Mouse (Mus musculus): ENCODE measurements at regions not wholly inside any gene's neighbourhood (a gene's known extent, or its start where the extent isn't known, plus 50 kb on each side); places are given as distances from the start of the nearest gene placed in this dataset.

DNA sequence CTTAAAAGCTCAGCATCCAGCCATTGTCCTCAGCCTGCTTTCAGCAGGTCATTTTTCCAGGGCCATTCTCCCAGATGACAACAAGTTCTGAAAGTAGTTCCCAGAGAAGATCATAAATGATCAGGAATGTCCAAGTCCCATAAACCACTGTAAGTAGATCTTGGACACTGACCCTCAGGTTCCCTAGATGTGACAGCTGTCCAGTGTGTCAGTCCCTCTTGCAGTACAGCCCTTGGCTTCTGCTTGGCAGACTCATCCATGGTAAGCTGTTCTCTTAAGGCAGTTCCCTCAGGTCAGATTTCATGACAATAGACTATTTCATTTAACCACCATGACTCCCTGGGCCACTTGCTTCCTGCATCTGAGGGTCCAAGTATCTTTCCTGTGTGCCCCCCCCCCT, 198.6 kb downstream of the Zfp462 start:
- H3K27ac ChIP-seq (ENCODE audit: low read depth, low read length): no peak overlapping the region
- no peak overlapping the region for H3K4me3 ChIP-seq (ENCODE audit: low read depth, low read length)
- no peaks in the 10 kb centered on the region for H3K36me3 ChIP-seq (ENCODE audit: control insufficient read depth, insufficient read depth)
- TF ChIP-seq CTCF (IDR thresholded peaks at IDR 0.05; ENCODE audit: low read depth): no peak
- H3K9me3 ChIP-seq (ENCODE audit: control insufficient read depth): no peaks in the 10 kb centered on the region
- H3K9ac ChIP-seq (ENCODE audit: low read depth, low read length): no peak overlapping the region
- no peaks in the 10 kb centered on the region for H3K4me1 ChIP-seq (replicated peaks; ENCODE audit: control insufficient read depth, insufficient read depth, low read length)
- no peak for ATAC-seq
- H3K27me3 ChIP-seq (replicated peaks; ENCODE audit: control insufficient read depth, insufficient read depth, low read length): no peaks in the 10 kb centered on the region
- no peak overlapping the region for H3K4me2 ChIP-seq (replicated peaks; ENCODE audit: low read depth)

DNA sequence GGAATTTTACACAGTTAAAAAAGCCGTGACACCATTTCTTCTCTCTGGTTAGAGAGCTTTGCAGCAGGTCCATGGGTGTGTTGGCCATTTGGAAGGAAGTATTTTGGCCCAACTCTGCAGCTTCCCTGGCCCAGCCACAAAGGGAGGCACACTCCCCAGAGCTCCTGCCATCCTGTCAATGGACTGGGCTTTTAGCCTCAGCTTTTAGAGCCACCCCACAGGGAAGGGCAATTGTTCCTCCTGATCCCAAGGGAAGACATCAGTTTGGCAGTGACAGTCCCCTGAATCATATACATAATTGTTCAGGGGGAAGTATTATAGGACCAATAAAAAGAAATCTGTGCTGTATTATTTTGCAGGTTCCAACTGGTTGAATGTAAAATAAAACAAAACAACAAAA, 200.1 kb downstream of the Zfp462 start:
- H3K9ac ChIP-seq (ENCODE audit: low read depth, low read length): no peak overlapping the region
- H3K9me3 ChIP-seq (ENCODE audit: control insufficient read depth): no peaks in the 10 kb centered on the region
- no peak overlapping the region for H3K4me2 ChIP-seq (replicated peaks; ENCODE audit: low read depth)
- no peaks in the 10 kb centered on the region for H3K36me3 ChIP-seq (ENCODE audit: control insufficient read depth, insufficient read depth)
- no peaks in the 10 kb centered on the region for H3K4me1 ChIP-seq (replicated peaks; ENCODE audit: control insufficient read depth, insufficient read depth, low read length)
- TF ChIP-seq CTCF (IDR thresholded peaks at IDR 0.05; ENCODE audit: low read depth): no peak
- WGBS: 87% methylated on average over 1 of the region's 1 CpGs
- no peak overlapping the region for H3K27ac ChIP-seq (ENCODE audit: low read depth, low read length)
- no peak overlapping the region for H3K4me3 ChIP-seq (ENCODE audit: low read depth, low read length)
- H3K27me3 ChIP-seq (replicated peaks; ENCODE audit: control insufficient read depth, insufficient read depth, low read length): no peaks in the 10 kb centered on the region
- no peak for ATAC-seq

DNA sequence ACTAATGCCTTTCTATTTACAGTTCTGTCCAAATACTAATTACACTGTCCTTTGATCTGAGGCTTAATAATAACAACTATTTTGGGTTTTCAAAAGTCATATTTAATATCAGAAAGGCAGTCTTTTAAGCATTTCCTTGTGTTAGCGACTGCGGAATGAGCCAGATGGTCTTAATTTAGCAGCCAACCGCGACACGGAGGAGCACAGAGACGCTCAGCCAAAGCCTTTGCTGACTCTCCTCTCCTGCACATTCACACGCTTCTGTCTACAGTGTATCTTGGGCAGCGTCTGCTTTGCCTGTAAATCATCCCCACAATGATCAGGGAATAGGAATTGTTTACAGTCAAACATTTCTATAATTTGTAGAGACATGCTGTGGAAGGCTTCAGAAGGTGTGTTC, 201.1 kb downstream of the Zfp462 start:
- TF ChIP-seq CTCF (IDR thresholded peaks at IDR 0.05; ENCODE audit: low read depth): no peak
- Histone ChIP-seq H3K9me3 (ENCODE audit: control insufficient read depth) (no peaks in the 10 kb centered on the region), H3K4me2 (replicated peaks; ENCODE audit: low read depth) (no peak overlapping the region), H3K27ac (ENCODE audit: low read depth, low read length) (no peak overlapping the region), H3K27me3 (replicated peaks; ENCODE audit: control insufficient read depth, insufficient read depth, low read length) (no peaks in the 10 kb centered on the region), H3K9ac (ENCODE audit: low read depth, low read length) (no peak overlapping the region), H3K4me1 (replicated peaks; ENCODE audit: control insufficient read depth, insufficient read depth, low read length) (no peaks in the 10 kb centered on the region), H3K4me3 (ENCODE audit: low read depth, low read length) (no peak overlapping the region), H3K36me3 (ENCODE audit: control insufficient read depth, insufficient read depth) (no peaks in the 10 kb centered on the region)
- ATAC-seq: no peak
- WGBS: 75% methylated on average over 8 of the region's 8 CpGs

DNA sequence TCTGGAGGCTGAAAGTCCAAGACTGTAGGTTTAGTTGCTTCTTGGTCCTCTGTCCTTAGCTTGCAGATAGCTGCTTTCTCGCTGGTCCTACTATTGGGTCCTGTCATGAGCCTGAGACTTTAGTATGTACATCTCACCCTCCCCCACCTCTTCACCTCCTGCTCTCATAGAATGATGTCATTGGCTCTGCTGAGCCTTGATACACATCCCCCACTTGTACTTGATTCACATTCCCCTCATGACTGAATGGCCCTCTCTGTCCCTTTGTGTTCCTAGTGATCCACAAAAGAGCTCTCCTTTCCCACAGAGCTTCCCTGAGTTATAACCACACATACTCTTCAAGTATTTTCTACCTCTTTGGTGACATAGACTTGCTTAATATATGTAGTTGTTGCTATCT, 201.5 kb upstream of the Rad23b start:
- ATAC-seq: no peak
- H3K4me1 ChIP-seq (replicated peaks; ENCODE audit: control insufficient read depth, insufficient read depth, low read length): no peaks in the 10 kb centered on the region
- H3K4me3 ChIP-seq (ENCODE audit: low read depth, low read length): no peak overlapping the region
- TF ChIP-seq CTCF (IDR thresholded peaks at IDR 0.05; ENCODE audit: low read depth): no peak
- WGBS: 89% methylated on average over 1 of the region's 1 CpGs
- H3K9me3 ChIP-seq (ENCODE audit: control insufficient read depth): no peaks in the 10 kb centered on the region
- H3K27ac ChIP-seq (ENCODE audit: low read depth, low read length): no peak overlapping the region
- no peaks in the 10 kb centered on the region for H3K27me3 ChIP-seq (replicated peaks; ENCODE audit: control insufficient read depth, insufficient read depth, low read length)
- no peak overlapping the region for H3K4me2 ChIP-seq (replicated peaks; ENCODE audit: low read depth)
- H3K36me3 ChIP-seq (ENCODE audit: control insufficient read depth, insufficient read depth): no peaks in the 10 kb centered on the region
- no peak overlapping the region for H3K9ac ChIP-seq (ENCODE audit: low read depth, low read length)

DNA sequence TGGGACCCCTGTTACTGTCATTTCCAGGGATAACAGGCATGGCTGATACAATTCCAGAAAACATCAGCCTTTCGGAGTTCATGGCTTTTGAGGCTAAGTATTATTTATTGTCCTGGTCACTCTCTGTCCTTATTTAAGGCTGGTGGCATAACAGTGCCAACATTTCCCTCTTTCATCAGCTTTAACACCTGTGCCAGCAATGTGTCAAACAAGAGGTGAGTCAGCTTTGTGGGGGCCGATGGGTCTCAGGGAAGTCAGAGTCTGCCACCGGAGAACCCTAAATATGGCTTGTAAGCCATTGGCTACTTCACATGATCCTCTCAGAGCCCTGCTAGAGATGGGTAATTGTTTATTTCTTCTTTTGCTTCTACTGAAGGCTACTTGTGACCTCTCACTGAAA, 195.3 kb upstream of the Rad23b start:
- no peaks in the 10 kb centered on the region for H3K27me3 ChIP-seq (replicated peaks; ENCODE audit: control insufficient read depth, insufficient read depth, low read length)
- ATAC-seq: no peak
- no peak overlapping the region for H3K27ac ChIP-seq (ENCODE audit: low read depth, low read length)
- WGBS: 88% methylated on average over 3 of the region's 3 CpGs
- H3K4me3 ChIP-seq (ENCODE audit: low read depth, low read length): no peak overlapping the region
- H3K36me3 ChIP-seq (ENCODE audit: control insufficient read depth, insufficient read depth): no peaks in the 10 kb centered on the region
- no peaks in the 10 kb centered on the region for H3K4me1 ChIP-seq (replicated peaks; ENCODE audit: control insufficient read depth, insufficient read depth, low read length)
- H3K4me2 ChIP-seq (replicated peaks; ENCODE audit: low read depth): no peak overlapping the region
- H3K9ac ChIP-seq (ENCODE audit: low read depth, low read length): no peak overlapping the region
- no peaks in the 10 kb centered on the region for H3K9me3 ChIP-seq (ENCODE audit: control insufficient read depth)
- TF ChIP-seq CTCF (IDR thresholded peaks at IDR 0.05; ENCODE audit: low read depth): no peak

DNA sequence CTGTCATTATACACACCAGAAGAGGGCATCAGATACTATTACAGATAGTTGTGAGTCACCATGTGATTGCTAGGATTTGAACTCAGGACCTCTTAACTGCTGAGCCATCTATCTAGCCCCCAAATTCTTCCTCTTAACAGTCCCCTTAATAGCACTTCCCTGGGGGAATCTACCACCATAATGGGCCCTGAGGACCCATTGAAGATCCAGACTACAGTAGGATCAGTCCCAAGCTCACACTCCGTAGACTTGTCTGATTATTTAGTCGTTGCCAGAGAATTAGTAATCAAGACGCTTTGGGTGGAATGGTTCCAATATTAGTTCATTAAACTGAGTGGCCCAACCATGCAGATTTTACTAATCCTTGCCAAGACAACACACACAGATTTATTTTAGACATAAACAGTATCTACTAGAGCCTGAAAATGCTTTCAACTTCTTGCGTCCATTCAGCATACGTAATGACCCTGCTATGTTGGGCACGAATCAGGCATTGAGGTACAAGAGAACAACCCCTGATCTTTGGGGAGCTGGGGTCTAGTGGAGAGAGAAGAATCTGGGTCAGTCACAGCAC, 191.6 kb upstream of the Rad23b start:
- no peak for TF ChIP-seq CTCF (IDR thresholded peaks at IDR 0.05; ENCODE audit: low read depth)
- H3K36me3 ChIP-seq (ENCODE audit: control insufficient read depth, insufficient read depth): no peaks in the 10 kb centered on the region
- no peak overlapping the region for H3K4me3 ChIP-seq (ENCODE audit: low read depth, low read length)
- no peak overlapping the region for H3K4me2 ChIP-seq (replicated peaks; ENCODE audit: low read depth)
- no peak for ATAC-seq
- H3K27me3 ChIP-seq (replicated peaks; ENCODE audit: control insufficient read depth, insufficient read depth, low read length): no peaks in the 10 kb centered on the region
- no peaks in the 10 kb centered on the region for H3K4me1 ChIP-seq (replicated peaks; ENCODE audit: control insufficient read depth, insufficient read depth, low read length)
- H3K9ac ChIP-seq (ENCODE audit: low read depth, low read length): no peak overlapping the region
- no peak overlapping the region for H3K27ac ChIP-seq (ENCODE audit: low read depth, low read length)
- H3K9me3 ChIP-seq (ENCODE audit: control insufficient read depth): no peaks in the 10 kb centered on the region
- WGBS: 66% methylated on average over 6 of the region's 6 CpGs

DNA sequence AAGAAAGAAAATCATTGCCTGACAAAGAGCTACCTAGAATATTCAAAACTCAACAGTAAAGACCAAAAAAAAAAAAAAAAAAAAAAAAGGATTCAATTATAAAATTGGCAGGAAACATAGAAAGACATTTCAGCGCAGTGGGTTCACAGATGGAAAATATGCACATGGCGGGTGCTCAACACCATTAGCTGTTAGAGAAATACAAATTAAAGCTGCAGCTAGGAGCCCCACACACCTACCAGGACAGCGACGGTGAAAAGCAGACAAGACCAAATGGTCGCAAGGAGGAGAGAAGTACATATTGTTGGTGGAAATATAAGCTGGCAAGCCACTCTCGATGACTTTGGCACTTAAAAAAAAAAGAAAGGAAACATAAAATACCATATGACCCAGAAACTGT, 183.6 kb upstream of the Rad23b start:
- WGBS: 88% methylated on average over 6 of the region's 6 CpGs
- TF ChIP-seq CTCF (IDR thresholded peaks at IDR 0.05; ENCODE audit: low read depth): no peak
- no peak for ATAC-seq
- Histone ChIP-seq H3K9me3 (ENCODE audit: control insufficient read depth) (no peaks in the 10 kb centered on the region), H3K9ac (ENCODE audit: low read depth, low read length) (no peak overlapping the region), H3K4me2 (replicated peaks; ENCODE audit: low read depth) (no peak overlapping the region), H3K4me1 (replicated peaks; ENCODE audit: control insufficient read depth, insufficient read depth, low read length) (no peaks in the 10 kb centered on the region), H3K27me3 (replicated peaks; ENCODE audit: control insufficient read depth, insufficient read depth, low read length) (no peaks in the 10 kb centered on the region), H3K27ac (ENCODE audit: low read depth, low read length) (no peak overlapping the region), H3K36me3 (ENCODE audit: control insufficient read depth, insufficient read depth) (no peaks in the 10 kb centered on the region), H3K4me3 (ENCODE audit: low read depth, low read length) (no peak overlapping the region)

All from intestine, postnatal 0 days (tissue).